Mouse (Mus musculus) CD4-positive, CD25-positive, alpha-beta regulatory T cell, adult 4 months (primary cell): Measurements from ENCODE around the gene Fam92b. TPM values are rescaled to one million over a fixed set of nuclear protein-coding genes. Genes with fewer than 3 reads are reported as not detected.

Experiments
- ATAC-seq: one replicate; pipeline ENCODE4 v1.8.0; 2017
- polyA plus RNA-seq, 2 experiments: library from polyadenylated mRNA; unstranded; fragments of 100-300 nt; shearing (Covaris generic); gene quantifications; one replicate each; pipeline ENCODE4 v1.2.1; 2017

The Fam92b gene
- polyA plus RNA-seq, 2 experiments from 2014 or later, result not detected

- ATAC-seq, result no peak
Observed at GRCm38 (mm10) chr8:120189440-120189839, 12.2 kb upstream of the Fam92b start.

GRCm38 (mm10) chr8:120188510-120188909 lies 11.2 kb upstream of the Fam92b start:
- ATAC-seq, result no peak

- ATAC-seq, result no peak
Observed at GRCm38 (mm10) chr8:120186454-120186853, 9.2 kb upstream of the Fam92b start.

- no peak for ATAC-seq
Observed at GRCm38 (mm10) chr8:120184850-120185792, 7.9 kb upstream of the Fam92b start.

GRCm38 (mm10) chr8:120184366-120184765 lies 7.1 kb upstream of the Fam92b start:
- no peak for ATAC-seq

- ATAC-seq, result no peak
Observed at GRCm38 (mm10) chr8:120181861-120182414, 4.7 kb upstream of the Fam92b start.

GRCm38 (mm10) chr8:120181274-120181673 lies 4.0 kb upstream of the Fam92b start:
- ATAC-seq, result no peak

GRCm38 (mm10) chr8:120180445-120180970 lies 3.2 kb upstream of the Fam92b start:
- ATAC-seq, result no peak

- ATAC-seq, result peak; percentile 88
Observed at GRCm38 (mm10) chr8:120179027-120179431, 1.8 kb upstream of the Fam92b start.

- no peak for ATAC-seq
Observed at GRCm38 (mm10) chr8:120178124-120178514, 853 bp upstream of the Fam92b start.

- ATAC-seq, result no peak
Observed at GRCm38 (mm10) chr8:120176605-120177004, 661 bp downstream of the Fam92b start.

- ATAC-seq, result no peak
Observed at GRCm38 (mm10) chr8:120174606-120175005, 2.7 kb downstream of the Fam92b start.

GRCm38 (mm10) chr8:120173195-120173594 lies 4.1 kb downstream of the Fam92b start:
- no peak for ATAC-seq

- ATAC-seq, result no peak
Observed at GRCm38 (mm10) chr8:120169119-120169518, 8.1 kb downstream of the Fam92b start.

- ATAC-seq, result no peak
Observed at GRCm38 (mm10) chr8:120167821-120168220, 9.4 kb downstream of the Fam92b start.

- ATAC-seq, result no peak
Observed at GRCm38 (mm10) chr8:120167136-120167535, 10.1 kb downstream of the Fam92b start.

GRCm38 (mm10) chr8:120164026-120164425 lies 13.2 kb downstream of the Fam92b start:
- no peak for ATAC-seq

GRCm38 (mm10) chr8:120163376-120163775 lies 13.9 kb downstream of the Fam92b start:
- no peak for ATAC-seq

GRCm38 (mm10) chr8:120162404-120162752 lies 14.9 kb downstream of the Fam92b start:
- no peak for ATAC-seq

- no peak for ATAC-seq
Observed at GRCm38 (mm10) chr8:120161658-120162403, 15.4 kb downstream of the Fam92b start.

GRCm38 (mm10) chr8:120160366-120160765 lies 16.9 kb downstream of the Fam92b start:
- ATAC-seq, result no peak

GRCm38 (mm10) chr8:120152636-120153035 lies 24.6 kb downstream of the Fam92b start:
- ATAC-seq, result no peak

GRCm38 (mm10) chr8:120151151-120151550 lies 26.1 kb downstream of the Fam92b start:
- ATAC-seq, result no peak
